Mouse (Mus musculus): Measurements from ENCODE around the gene Pnpla3. TPM values are rescaled to one million over a fixed set of nuclear protein-coding genes. Genes with fewer than 3 reads are reported as not detected.
A peak's percentile ranks its signal among the peaks of the same experiment; 100 is the strongest.

Gene Pnpla3
- polyA plus RNA-seq, 1 experiment from 2014 or later, result 2.0 TPM

- Histone ChIP-seq H3K27ac (ENCODE audit: low read depth, low read length) (no peak overlapping the region), H3K9me3 (ENCODE audit: control insufficient read depth, low read length) (no peaks in the 10 kb centered on the region), H3K4me3 (ENCODE audit: low read depth, low read length) (no peak overlapping the region), H3K36me3 (ENCODE audit: control insufficient read depth, insufficient read depth, low read length) (no peaks in the 10 kb centered on the region; the same call in 1 of the 2 replicates), H3K9ac (ENCODE audit: low read length) (no peak overlapping the region), H3K4me1 (replicated peaks; ENCODE audit: control insufficient read depth, insufficient read depth, low read length) (no peaks in the 10 kb centered on the region), H3K4me2 (ENCODE audit: low read depth, low read length, severe bottlenecking) (no peak overlapping the region), H3K27me3 (ENCODE audit: control insufficient read depth, insufficient read depth, low read length) (no peaks in the 10 kb centered on the region)
- ATAC-seq (replicated peaks; ENCODE audit: low FRiP score) (no peak), DNase-seq (ENCODE audit: low spot score) (no peak)
- WGBS, result 93% methylated on average over 13 of the region's 13 CpGs
These were observed 43.3 kb downstream of the Pnpla3 start for GRCm38 (mm10) chr15:84210941-84211340.

GRCm38 (mm10) chr15:84211564-84211963, 43.9 kb downstream of the Pnpla3 start:
- no peak for DNase-seq (ENCODE audit: low spot score)
- H3K4me3 ChIP-seq (ENCODE audit: low read depth, low read length), result no peak overlapping the region
- no peaks in the 10 kb centered on the region for H3K27me3 ChIP-seq (ENCODE audit: control insufficient read depth, insufficient read depth, low read length)
- no peak overlapping the region for H3K4me2 ChIP-seq (ENCODE audit: low read depth, low read length, severe bottlenecking)
- H3K9me3 ChIP-seq (ENCODE audit: control insufficient read depth, low read length), result no peaks in the 10 kb centered on the region
- H3K4me1 ChIP-seq (replicated peaks; ENCODE audit: control insufficient read depth, insufficient read depth, low read length), result 0 out of 2 replicates have a peak, but pooled peaks cover 2% of the 10 kb centered on the region
- H3K27ac ChIP-seq (ENCODE audit: low read depth, low read length), result no peak overlapping the region
- 0 out of 2 replicates have a peak, but pooled peaks have one; percentile 7 for ATAC-seq (replicated peaks; ENCODE audit: low FRiP score)
- 79% methylated on average over 4 of the region's 4 CpGs for WGBS
- no peaks in the 10 kb centered on the region; the same call in 1 of the 2 replicates for H3K36me3 ChIP-seq (ENCODE audit: control insufficient read depth, insufficient read depth, low read length)
- no peak overlapping the region for H3K9ac ChIP-seq (ENCODE audit: low read length)

DNA sequence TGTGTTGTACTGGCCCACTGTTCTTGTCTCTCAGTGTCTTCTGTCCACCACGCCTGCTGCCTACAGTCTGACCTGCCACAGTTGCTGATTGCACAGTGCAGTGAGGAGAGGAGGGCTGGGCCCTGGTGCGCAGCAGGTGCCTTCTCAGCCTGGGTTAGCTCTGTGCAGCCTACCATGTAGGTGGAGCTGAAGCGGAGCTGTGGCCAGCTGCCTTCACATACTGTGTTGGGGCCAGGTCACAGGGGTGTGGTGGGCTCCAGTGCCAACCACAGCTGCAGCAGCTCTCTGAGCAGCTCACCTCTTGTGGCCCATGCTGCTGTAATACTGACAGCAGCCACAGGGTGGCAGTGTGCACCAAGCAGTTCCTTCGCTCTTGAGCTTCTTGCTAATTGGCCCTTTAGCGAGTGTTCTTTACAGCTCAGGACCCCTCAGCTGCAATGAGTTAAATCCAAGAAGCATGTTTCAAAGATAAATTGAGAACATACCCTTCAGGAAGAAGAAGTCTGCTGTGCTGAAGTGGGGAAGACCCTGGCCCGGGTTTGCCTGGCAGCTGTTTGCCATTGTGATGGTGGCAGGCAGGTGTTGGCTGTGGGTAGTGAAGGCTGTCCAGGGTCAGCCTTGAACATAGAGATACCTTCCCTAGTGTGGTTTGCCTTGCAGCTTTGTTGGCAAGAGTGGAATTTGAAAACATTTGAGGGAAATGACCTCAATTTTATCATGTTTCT, 44.6 kb downstream of the Pnpla3 start:
- no peak overlapping the region for H3K27ac ChIP-seq (ENCODE audit: low read depth, low read length)
- H3K9ac ChIP-seq (ENCODE audit: low read length), result no peak overlapping the region
- DNase-seq (ENCODE audit: low spot score), result peak; percentile 94
- no peaks in the 10 kb centered on the region; the same call in 1 of the 2 replicates for H3K36me3 ChIP-seq (ENCODE audit: control insufficient read depth, insufficient read depth, low read length)
- H3K27me3 ChIP-seq (ENCODE audit: control insufficient read depth, insufficient read depth, low read length), result no peaks in the 10 kb centered on the region
- WGBS, result 53% methylated on average over 6 of the region's 6 CpGs
- H3K4me1 ChIP-seq (replicated peaks; ENCODE audit: control insufficient read depth, insufficient read depth, low read length), result 0 out of 2 replicates have a peak, but pooled peaks cover 2% of the 10 kb centered on the region
- ATAC-seq (replicated peaks; ENCODE audit: low FRiP score), result peak; percentile 63
- no peak overlapping the region for H3K4me3 ChIP-seq (ENCODE audit: low read depth, low read length)
- H3K4me2 ChIP-seq (ENCODE audit: low read depth, low read length, severe bottlenecking), result no peak overlapping the region
- H3K9me3 ChIP-seq (ENCODE audit: control insufficient read depth, low read length), result no peaks in the 10 kb centered on the region

DNA sequence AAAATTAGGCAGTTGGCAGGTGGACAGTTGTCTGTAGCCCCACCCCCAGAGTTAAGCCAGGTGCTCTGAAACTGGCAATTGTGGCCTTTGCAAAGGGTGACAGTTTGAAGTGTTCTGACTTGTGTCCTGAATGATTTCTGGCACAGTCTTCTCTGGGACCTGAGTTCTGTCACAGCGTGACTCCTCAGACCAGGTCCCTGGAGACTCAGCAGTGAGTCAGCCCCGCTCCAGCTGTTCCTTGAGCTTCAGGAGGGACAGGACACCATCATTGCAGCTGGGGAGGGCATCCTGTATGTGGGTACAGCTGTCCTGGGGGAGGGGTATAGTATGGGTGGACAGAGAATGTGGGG, 45.1 kb downstream of the Pnpla3 start:
- no peak overlapping the region for H3K27ac ChIP-seq (ENCODE audit: low read depth, low read length)
- H3K27me3 ChIP-seq (ENCODE audit: control insufficient read depth, insufficient read depth, low read length), result no peaks in the 10 kb centered on the region
- H3K9me3 ChIP-seq (ENCODE audit: control insufficient read depth, low read length), result no peaks in the 10 kb centered on the region
- H3K4me3 ChIP-seq (ENCODE audit: low read depth, low read length), result no peak overlapping the region
- H3K4me1 ChIP-seq (replicated peaks; ENCODE audit: control insufficient read depth, insufficient read depth, low read length), result 0 out of 2 replicates have a peak, but pooled peaks cover 2% of the 10 kb centered on the region
- ATAC-seq (replicated peaks; ENCODE audit: low FRiP score) (no peak), DNase-seq (ENCODE audit: low spot score) (no peak)
- no peak overlapping the region for H3K9ac ChIP-seq (ENCODE audit: low read length)
- WGBS, result 94% methylated on average over 2 of the region's 2 CpGs
- no peak overlapping the region for H3K4me2 ChIP-seq (ENCODE audit: low read depth, low read length, severe bottlenecking)
- H3K36me3 ChIP-seq (ENCODE audit: control insufficient read depth, insufficient read depth, low read length), result no peaks in the 10 kb centered on the region; the same call in 1 of the 2 replicates

DNA sequence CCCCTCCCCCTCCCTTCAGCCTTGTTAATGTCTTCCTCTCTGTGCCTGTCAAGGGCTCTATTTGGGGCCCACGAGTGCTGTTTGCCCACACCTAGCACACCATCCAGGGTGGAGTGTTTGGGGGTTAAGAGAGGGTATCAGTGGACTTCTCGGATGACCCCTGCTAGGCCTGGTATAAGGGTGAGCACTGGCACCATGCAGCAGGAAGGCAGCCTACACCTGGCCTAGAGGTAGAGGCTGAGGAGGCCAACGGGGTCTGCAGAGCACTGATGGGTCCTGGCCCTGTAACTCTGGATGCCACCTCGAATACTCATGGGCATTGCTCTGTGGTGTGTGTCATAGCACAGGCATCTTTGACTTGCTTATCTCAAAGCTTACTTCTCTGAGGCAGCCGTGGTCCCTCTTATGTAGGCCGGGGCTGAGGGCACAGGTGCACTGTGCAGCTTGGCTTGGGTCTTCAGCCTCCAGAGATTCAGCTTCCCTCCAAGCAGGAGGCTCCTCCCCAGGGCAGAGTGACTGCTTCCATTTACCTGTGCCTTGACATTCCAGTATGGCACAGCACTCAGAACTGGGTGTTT, 45.6 kb downstream of the Pnpla3 start:
- H3K4me2 ChIP-seq (ENCODE audit: low read depth, low read length, severe bottlenecking), result no peak overlapping the region
- ATAC-seq (replicated peaks; ENCODE audit: low FRiP score), result no peak
- 0 out of 2 replicates have a peak, but pooled peaks cover 2% of the 10 kb centered on the region for H3K4me1 ChIP-seq (replicated peaks; ENCODE audit: control insufficient read depth, insufficient read depth, low read length)
- H3K27me3 ChIP-seq (ENCODE audit: control insufficient read depth, insufficient read depth, low read length), result no peaks in the 10 kb centered on the region
- no peaks in the 10 kb centered on the region; the same call in 1 of the 2 replicates for H3K36me3 ChIP-seq (ENCODE audit: control insufficient read depth, insufficient read depth, low read length)
- H3K27ac ChIP-seq (ENCODE audit: low read depth, low read length), result no peak overlapping the region
- no peak overlapping the region for H3K9ac ChIP-seq (ENCODE audit: low read length)
- H3K4me3 ChIP-seq (ENCODE audit: low read depth, low read length), result no peak overlapping the region
- no peak for DNase-seq (ENCODE audit: low spot score)
- H3K9me3 ChIP-seq (ENCODE audit: control insufficient read depth, low read length), result no peaks in the 10 kb centered on the region
- 90% methylated on average over 6 of the region's 6 CpGs for WGBS

GRCm38 (mm10) chr15:84214476-84214875, 46.8 kb downstream of the Pnpla3 start:
- H3K36me3 ChIP-seq (ENCODE audit: control insufficient read depth, insufficient read depth, low read length), result no peaks in the 10 kb centered on the region; the same call in 1 of the 2 replicates
- 91% methylated on average over 7 of the region's 7 CpGs for WGBS
- no peaks in the 10 kb centered on the region for H3K9me3 ChIP-seq (ENCODE audit: control insufficient read depth, low read length)
- peaks cover 9% of the 10 kb centered on the region for H3K4me1 ChIP-seq (replicated peaks; ENCODE audit: control insufficient read depth, insufficient read depth, low read length)
- H3K4me2 ChIP-seq (ENCODE audit: low read depth, low read length, severe bottlenecking), result no peak overlapping the region
- ATAC-seq (replicated peaks; ENCODE audit: low FRiP score), result no peak
- DNase-seq (ENCODE audit: low spot score), result no peak
- H3K9ac ChIP-seq (ENCODE audit: low read length), result no peak overlapping the region
- no peaks in the 10 kb centered on the region for H3K27me3 ChIP-seq (ENCODE audit: control insufficient read depth, insufficient read depth, low read length)
- no peak overlapping the region for H3K4me3 ChIP-seq (ENCODE audit: low read depth, low read length)
- no peak overlapping the region for H3K27ac ChIP-seq (ENCODE audit: low read depth, low read length)

DNA sequence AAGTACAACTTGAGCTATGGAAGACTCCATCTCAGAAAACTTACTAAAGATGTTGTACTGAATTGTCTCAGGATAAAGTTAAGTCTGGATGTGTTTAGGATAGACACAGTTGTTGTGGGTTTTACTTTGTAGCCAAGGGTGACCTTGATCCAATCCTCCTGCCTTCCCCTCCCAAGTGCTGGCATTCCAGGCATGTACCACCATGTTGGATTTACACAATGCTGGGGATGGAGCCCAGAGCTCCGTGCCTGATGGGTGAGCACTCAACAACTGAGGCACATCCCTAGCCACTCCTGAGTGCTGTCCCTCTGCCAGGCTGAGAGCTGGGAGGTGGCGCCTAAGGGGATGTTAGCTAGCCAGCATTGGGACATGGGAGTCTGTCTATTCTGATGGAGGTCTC, 47.6 kb downstream of the Pnpla3 start:
- Histone ChIP-seq H3K4me2 (ENCODE audit: low read depth, low read length, severe bottlenecking) (no peak overlapping the region), H3K27me3 (ENCODE audit: control insufficient read depth, insufficient read depth, low read length) (no peaks in the 10 kb centered on the region), H3K4me1 (replicated peaks; ENCODE audit: control insufficient read depth, insufficient read depth, low read length) (peaks cover 9% of the 10 kb centered on the region), H3K9me3 (ENCODE audit: control insufficient read depth, low read length) (no peaks in the 10 kb centered on the region), H3K36me3 (ENCODE audit: control insufficient read depth, insufficient read depth, low read length) (no peaks in the 10 kb centered on the region), H3K4me3 (ENCODE audit: low read depth, low read length) (no peak overlapping the region), H3K9ac (ENCODE audit: low read length) (no peak overlapping the region), H3K27ac (ENCODE audit: low read depth, low read length) (no peak overlapping the region)
- ATAC-seq (replicated peaks; ENCODE audit: low FRiP score) (no peak), DNase-seq (ENCODE audit: low spot score) (no peak)
- WGBS, result 96% methylated on average over 2 of the region's 2 CpGs

GRCm38 (mm10) chr15:84216026-84216425, 48.4 kb downstream of the Pnpla3 start:
- Histone ChIP-seq H3K4me2 (ENCODE audit: low read depth, low read length, severe bottlenecking) (no peak overlapping the region), H3K36me3 (ENCODE audit: control insufficient read depth, insufficient read depth, low read length) (no peaks in the 10 kb centered on the region), H3K9me3 (ENCODE audit: control insufficient read depth, low read length) (no peaks in the 10 kb centered on the region), H3K27ac (ENCODE audit: low read depth, low read length) (no peak overlapping the region), H3K9ac (ENCODE audit: low read length) (no peak overlapping the region), H3K27me3 (ENCODE audit: control insufficient read depth, insufficient read depth, low read length) (no peaks in the 10 kb centered on the region), H3K4me3 (ENCODE audit: low read depth, low read length) (no peak overlapping the region), H3K4me1 (replicated peaks; ENCODE audit: control insufficient read depth, insufficient read depth, low read length) (peaks cover 9% of the 10 kb centered on the region)
- ATAC-seq (replicated peaks; ENCODE audit: low FRiP score), result no peak
- DNase-seq (ENCODE audit: low spot score), result no peak

Data from forebrain, embryonic 11.5 days (tissue).